Mouse (Mus musculus): ENCODE measurements around the gene Ndufa3.

GRCm38 (mm10) chr7:3665215-3666114 lies 48.3 kb downstream of the Ndufa3 start, which contains the start of gene Leng1:
- peak; percentile 70 for TF ChIP-seq POLR2A (IDR thresholded peaks at IDR 0.05; ENCODE audit: control insufficient read depth, extremely low read depth, insufficient read depth, low read length, poor library complexity)
- TF ChIP-seq CTCF (IDR thresholded peaks at IDR 0.05; ENCODE audit: borderline replicate concordance, control insufficient read depth, extremely low read depth, insufficient read depth, low read length, poor library complexity), result peak; percentile 33; the same call in 1 of the 2 replicates
